14 mouse cellular contexts compared by ENCODE assay signal in genomic region chr7:141214310-141214709, GRCm38 (mm10). TPM values are rescaled to one million over a fixed set of nuclear protein-coding genes. Genes with fewer than 3 reads are reported as not detected.
A peak's percentile ranks its signal among the peaks of the same experiment; 100 is the strongest.
DNase-seq lines count a peak whose midpoint lies in the region; ATAC-seq and TF ChIP-seq lines count a peak whose summit lies in the region.
"Had no signal": no experiment of that assay in that cellular context is flagged by ENCODE, and none has a peak within 500 bp of the region (broad histone marks: within the 10 kb centered on the region; RNA-seq: fewer than 3 reads in every experiment).

No protein-coding gene starts in this region.

- no peaks in the 10 kb centered on the region for H3K27me3 ChIP-seq in kidney, embryonic 15.5 days
- no peaks in the 10 kb centered on the region for H3K27me3 ChIP-seq in testis, adult 2 months (ENCODE audit: control insufficient read depth, insufficient read depth, low read length)
- H3K27me3 ChIP-seq in limb, embryonic 12.5 days: no peaks in the 10 kb centered on the region

- no peak for ATAC-seq in kidney, embryonic 15.5 days (replicated peaks; ENCODE audit: low FRiP score)
- no peak for ATAC-seq in limb, embryonic 12.5 days (ENCODE audit: insufficient number of reproducible peaks, insufficient read depth, low FRiP score, low TSS enrichment, low read depth)
- ATAC-seq: inflammation-experienced regulatory T-cells, adult 6 months had no signal

- no peak for DNase-seq in kidney, postnatal 36 days
- no peak for DNase-seq in testis, postnatal 14 days (ENCODE audit: low spot score)
- peak; percentile 35 for DNase-seq in testis, postnatal 10 days (ENCODE audit: low spot score)
- DNase-seq in ovary, postnatal 14 days (ENCODE audit: low spot score): no peak
- DNase-seq in right cerebral cortex, postnatal 4 days: no peak
- DNase-seq: cerebellum, adult 18-20 months; layer of hippocampus, postnatal 36 days; lung, postnatal 14 days; right cerebral cortex, adult 18-20 months had no signal

- TF ChIP-seq CTCF in testis, adult 2 months (IDR thresholded peaks at IDR 0.05; ENCODE audit: control insufficient read depth, insufficient read depth, insufficient replicate concordance, low read depth, low read length): no peak

- TF ChIP-seq POLR2A in testis, adult 2 months (IDR thresholded peaks at IDR 0.05; ENCODE audit: control insufficient read depth, low read depth, low read length): no peak

- H3K4me1 ChIP-seq in kidney, embryonic 15.5 days: peaks cover 46% of the 10 kb centered on the region
- H3K4me1 ChIP-seq in testis, adult 2 months (ENCODE audit: control insufficient read depth, insufficient read depth, low read length): peaks cover 19% of the 10 kb centered on the region
- H3K4me1 ChIP-seq in limb, embryonic 12.5 days (replicated peaks): peaks cover 27% of the 10 kb centered on the region

- peak overlapping the region; percentile 60; the same call in 1 of the 2 replicates for H3K9ac ChIP-seq in kidney, embryonic 15.5 days
- H3K9ac ChIP-seq in limb, embryonic 12.5 days (replicated peaks): peak overlapping the region; percentile 74; the same call in 1 of the 2 replicates

- peak overlapping the region; percentile 86 for H3K4me2 ChIP-seq in kidney, embryonic 15.5 days
- peak overlapping the region; percentile 89; the same call in 1 of the 2 replicates for H3K4me2 ChIP-seq in limb, embryonic 12.5 days

- WGBS in kidney, embryonic 15.5 days: 68% methylated on average over 3 of the region's 3 CpGs
- 69% methylated on average over 3 of the region's 3 CpGs for WGBS in limb, embryonic 12.5 days

- peak overlapping the region; percentile 98 for H3K27ac ChIP-seq in kidney, embryonic 15.5 days
- peak overlapping the region; percentile 10 for H3K27ac ChIP-seq in testis, adult 2 months (ENCODE audit: control insufficient read depth, insufficient read depth, low read depth, low read length)
- peak overlapping the region; percentile 91 for H3K27ac ChIP-seq in limb, embryonic 12.5 days

- peaks cover 17% of the 10 kb centered on the region for H3K36me3 ChIP-seq in kidney, embryonic 15.5 days
- H3K36me3 ChIP-seq in testis, adult 2 months (ENCODE audit: control insufficient read depth, insufficient read depth, low read length): no peaks in the 10 kb centered on the region
- peaks cover 24% of the 10 kb centered on the region for H3K36me3 ChIP-seq in limb, embryonic 12.5 days

- H3K4me3 ChIP-seq in kidney, embryonic 15.5 days (replicated peaks): no peak overlapping the region
- peak overlapping the region; percentile 86 for H3K4me3 ChIP-seq in testis, adult 2 months (ENCODE audit: control insufficient read depth, low read depth, low read length)
- no peak overlapping the region for H3K4me3 ChIP-seq in limb, embryonic 12.5 days (replicated peaks)

- no peaks in the 10 kb centered on the region for H3K9me3 ChIP-seq in kidney, embryonic 15.5 days (replicated peaks)
- no peaks in the 10 kb centered on the region for H3K9me3 ChIP-seq in limb, embryonic 12.5 days
- H3K9me3 ChIP-seq: heart, embryonic 12.5 days had no signal

RNA-seq across cellular contexts. Expression of gene Lmntd2, which starts 0.4 kb away (rescaled TPM):
- polyA plus RNA-seq in kidney, embryonic 15.5 days (2015; fragmentation: Nextera tagmentation; extraction: Ambion mirVana): 3.4 and 3.5 TPM in 2 replicates
- 216 and 222 TPM in 2 replicates for polyA plus RNA-seq in testis, adult 2 months (2012; rRNA removed)
- 4.2 and 5.2 TPM in 2 replicates for polyA plus RNA-seq in limb, embryonic 12.5 days (2016; fragmentation: Nextera tagmentation; extraction: Ambion mirVana)

RNA-seq across cellular contexts. Expression of gene Rassf7, which starts 1.4 kb away (rescaled TPM):
- polyA plus RNA-seq in kidney, embryonic 15.5 days (2015; fragmentation: Nextera tagmentation; extraction: Ambion mirVana): 57.5 and 66.9 TPM in 2 replicates
- polyA plus RNA-seq in testis, adult 2 months (2012; rRNA removed): 33.5 and 41.7 TPM in 2 replicates
- 39.1 and 43.7 TPM in 2 replicates for polyA plus RNA-seq in limb, embryonic 12.5 days (2016; fragmentation: Nextera tagmentation; extraction: Ambion mirVana)

RNA-seq across cellular contexts. Expression of gene Phrf1, which starts 14.3 kb away (rescaled TPM):
- polyA plus RNA-seq in kidney, embryonic 15.5 days (2015; fragmentation: Nextera tagmentation; extraction: Ambion mirVana): 73.1 and 78.3 TPM in 2 replicates
- 17.6 and 19.0 TPM in 2 replicates for polyA plus RNA-seq in testis, adult 2 months (2012; rRNA removed)
- polyA plus RNA-seq in limb, embryonic 12.5 days (2016; fragmentation: Nextera tagmentation; extraction: Ambion mirVana): 95.8 and 102 TPM in 2 replicates

RNA-seq across cellular contexts. Expression of gene Lrrc56, which starts 20.4 kb away (rescaled TPM):
- 10.3 and 13.9 TPM in 2 replicates for polyA plus RNA-seq in kidney, embryonic 15.5 days (2015; fragmentation: Nextera tagmentation; extraction: Ambion mirVana)
- polyA plus RNA-seq in testis, adult 2 months (2012; rRNA removed): 131 and 140 TPM in 2 replicates
- 17.0 and 19.0 TPM in 2 replicates for polyA plus RNA-seq in limb, embryonic 12.5 days (2016; fragmentation: Nextera tagmentation; extraction: Ambion mirVana)

RNA-seq across cellular contexts. Expression of gene Hras, which starts 20.5 kb away (rescaled TPM):
- polyA plus RNA-seq in kidney, embryonic 15.5 days (2015; fragmentation: Nextera tagmentation; extraction: Ambion mirVana): 92.1 and 98.0 TPM in 2 replicates
- polyA plus RNA-seq in testis, adult 2 months (2012; rRNA removed): 41.6 and 46.6 TPM in 2 replicates
- polyA plus RNA-seq in limb, embryonic 12.5 days (2016; fragmentation: Nextera tagmentation; extraction: Ambion mirVana): 95.3 and 98.1 TPM in 2 replicates

Comparison
In these comparisons a context has a peak if more than half of its experiments do, and no peak if none do; other contexts are left out.
1. H3K27ac ChIP-seq: peak in every context shown above with its lines; median percentile 98 in kidney, embryonic 15.5 days; 91 in limb, embryonic 12.5 days; 10 in testis, adult 2 months.
2. RNA of gene Lmntd2, which starts 0.4 kb away (polyA plus RNA-seq): 216 to 222 TPM in testis, adult 2 months; 4.2 to 5.2 TPM in limb, embryonic 12.5 days and 3.4 to 3.5 TPM in kidney, embryonic 15.5 days; every median in the first group is over 10 times any median in the second.